ENCODE assay signal across 9 mouse cellular contexts in genomic region chrX:103356761-103357236, GRCm38 (mm10). TPM values are rescaled to one million over a fixed set of nuclear protein-coding genes. Genes with fewer than 3 reads are reported as not detected.
DNase-seq lines count a peak whose midpoint lies in the region; ATAC-seq and TF ChIP-seq lines count a peak whose summit lies in the region.
"Had no signal": no experiment of that assay in that cellular context is flagged by ENCODE, and none has a peak within 500 bp of the region (broad histone marks: within the 10 kb centered on the region; RNA-seq: fewer than 3 reads in every experiment).

No protein-coding gene starts in this region.

- peak overlapping the region; percentile 69 for H3K4me2 ChIP-seq in liver, embryonic 11.5 days

- whole genome bisulfite sequencing in hindbrain, embryonic 10.5 days, result 13% methylated on average over 24 of the region's 24 CpGs
- WGBS in liver, embryonic 11.5 days, result 8% methylated on average over 24 of the region's 24 CpGs

- peaks cover 90% of the 10 kb centered on the region for H3K27me3 ChIP-seq in hindbrain, embryonic 10.5 days (ENCODE audit: insufficient read depth, poor library complexity, severe bottlenecking)
- peaks cover 37% of the 10 kb centered on the region for H3K27me3 ChIP-seq in liver, embryonic 11.5 days (replicated peaks; ENCODE audit: control insufficient read depth, insufficient read depth, low read length)
- H3K27me3 ChIP-seq in splenic B cell, adult 2 months (ENCODE audit: control insufficient read depth, insufficient read depth, low read length, poor library complexity, severe bottlenecking), result no peaks in the 10 kb centered on the region

- H3K9me3 ChIP-seq in ES-E14 (ENCODE audit: control insufficient read depth, insufficient read depth, low read depth, low read length), result no peaks in the 10 kb centered on the region
- no peaks in the 10 kb centered on the region for H3K9me3 ChIP-seq in hindbrain, embryonic 10.5 days
- H3K9me3 ChIP-seq in liver, embryonic 11.5 days (ENCODE audit: control insufficient read depth, low read length), result no peaks in the 10 kb centered on the region

- in situ Hi-C loops in ES-E14 (cut with MboI; ENCODE audit: low sequenced_read_pairs in 2 of 2, unreplicated experiment in 2 of 2), result no loop called here

- peak overlapping the region; percentile 83 for H3K9ac ChIP-seq in ES-E14 (ENCODE audit: insufficient read depth, low read depth, low read length, poor library complexity, severe bottlenecking)
- peak overlapping the region; percentile 25; the same call in 1 of the 2 replicates for H3K9ac ChIP-seq in liver, embryonic 11.5 days (ENCODE audit: low read depth, low read length)

- peak overlapping the region; percentile 90 for H3K27ac ChIP-seq in layer of hippocampus, adult 2 months
- peak overlapping the region; percentile 20; the same call in 1 of the 2 replicates for H3K27ac ChIP-seq in ES-E14 (ENCODE audit: insufficient read depth, low read depth, low read length, poor library complexity, severe bottlenecking)
- peak overlapping the region; percentile 89 for H3K27ac ChIP-seq in hindbrain, embryonic 10.5 days
- no peak overlapping the region for H3K27ac ChIP-seq in liver, embryonic 11.5 days (ENCODE audit: low read depth, low read length)

- no peak for TF ChIP-seq CTCF in layer of hippocampus, adult 2 months (conservative IDR thresholded peaks at IDR 0.05)

- peak in 1 of 2 experiments; percentile 9 for DNase-seq in layer of hippocampus, adult 2 months (ENCODE audit: low spot score in 2 of 2)
- no peak for DNase-seq in layer of hippocampus, postnatal 14 days (ENCODE audit: low spot score in 2 of 2)
- DNase-seq in ES-E14 (ENCODE audit: low read depth, low spot score), result no peak
- peak; percentile 36 to 46 for DNase-seq in cerebellum, postnatal 25 days
- no peak for DNase-seq in hindbrain, embryonic 10.5 days (ENCODE audit: low spot score)
- DNase-seq in liver, embryonic 11.5 days (ENCODE audit: low spot score), result no peak
- DNase-seq in splenic B cell, adult 2 months (ENCODE audit: low read depth, low spot score), result peak; percentile 1

- no peaks in the 10 kb centered on the region for H3K4me1 ChIP-seq in ES-E14 (ENCODE audit: control insufficient read depth in 2 of 2, insufficient read depth in 2 of 2, low read length in 2 of 2, poor library complexity in 1 of 2)
- no peaks in the 10 kb centered on the region; the same call in 1 of the 2 replicates for H3K4me1 ChIP-seq in hindbrain, embryonic 10.5 days (replicated peaks)
- no peaks in the 10 kb centered on the region for H3K4me1 ChIP-seq in liver, embryonic 11.5 days (replicated peaks; ENCODE audit: control insufficient read depth, insufficient read depth, low read length)

- peak overlapping the region; percentile 65 for H3K4me3 ChIP-seq in layer of hippocampus, adult 2 months
- H3K4me3 ChIP-seq in ES-E14 (ENCODE audit: insufficient read depth in 1 of 2, low read depth in 1 of 2, low read length in 2 of 2, poor library complexity in 1 of 2, severe bottlenecking in 1 of 2), result peak overlapping the region; percentile 77 to 99
- peak overlapping the region; percentile 64 for H3K4me3 ChIP-seq in hindbrain, embryonic 10.5 days
- peak overlapping the region; percentile 57 for H3K4me3 ChIP-seq in liver, embryonic 11.5 days (ENCODE audit: low read depth, low read length)

- H3K36me3 ChIP-seq in ES-E14 (ENCODE audit: control insufficient read depth, insufficient read depth, low read length, poor library complexity, severe bottlenecking), result no peaks in the 10 kb centered on the region
- H3K36me3 ChIP-seq in hindbrain, embryonic 10.5 days, result no peaks in the 10 kb centered on the region
- H3K36me3 ChIP-seq in liver, embryonic 11.5 days (ENCODE audit: control insufficient read depth, insufficient read depth, low read length), result no peaks in the 10 kb centered on the region
- H3K36me3 ChIP-seq in splenic B cell, adult 2 months (ENCODE audit: control insufficient read depth, insufficient read depth, low read length, poor library complexity, severe bottlenecking), result no peaks in the 10 kb centered on the region

- no peak for ATAC-seq in liver, embryonic 11.5 days (replicated peaks; ENCODE audit: low FRiP score)
- ATAC-seq in megakaryocyte progenitor cell, adult 5-6 weeks (replicated peaks; ENCODE audit: poor library complexity), result no peak

TF ChIP-seq in ES-E14, 5 proteins besides CTCF, POLR2A, EP300 and RAD21:
- TF ChIP-seq ZNF384 (IDR thresholded peaks at IDR 0.05; ENCODE audit: low read depth, low read length) (no peak), HCFC1 (IDR thresholded peaks at IDR 0.05; ENCODE audit: borderline replicate concordance, insufficient read depth, low read length) (no peak), CHD2 (IDR thresholded peaks at IDR 0.05; ENCODE audit: low read depth, low read length) (no peak), MAFK (IDR thresholded peaks at IDR 0.05; ENCODE audit: insufficient read depth, low read depth, low read length) (no peak), ZC3H11A (IDR thresholded peaks at IDR 0.05; ENCODE audit: borderline replicate concordance, low read depth, low read length) (no peak)

RNA-seq across cellular contexts. Expression of gene Chic1, which starts 0.5 kb away (rescaled TPM):
- 10 to 100 TPM; 20.1 to 21.6 TPM for total RNA-seq in layer of hippocampus, adult 2 months (2021)
- total RNA-seq in layer of hippocampus, postnatal 14 days (2021), result 10 to 100 TPM; 11.9 to 12.4 TPM
- total RNA-seq in ES-E14 (2012; rRNA removed), result 10.8 and 13.2 TPM in 2 replicates
- polyA plus RNA-seq in hindbrain, embryonic 10.5 days (2016; fragmentation: Nextera tagmentation; extraction: Ambion mirVana), result 4.4 and 5.5 TPM in 2 replicates
- polyA plus RNA-seq in liver, embryonic 11.5 days (2014; fragmentation: Nextera tagmentation; extraction: Ambion mirVana), result 1.3 and 1.6 TPM in 2 replicates
- 0.12 TPM in 2 replicates for total RNA-seq in megakaryocyte progenitor cell, adult 5-6 weeks (2015)
- total RNA-seq in megakaryocyte progenitor cell, adult 5-6 weeks (2017), result 0.27 TPM in 1 of 2 replicates, not detected in the other

RNA-seq across cellular contexts. Expression of gene Cdx4, which starts 35.6 kb away (rescaled TPM):
- not detected for total RNA-seq in layer of hippocampus, adult 2 months (2021)
- total RNA-seq in layer of hippocampus, postnatal 14 days (2021), result not detected
- total RNA-seq in ES-E14 (2012; rRNA removed), result 0.31 and 0.32 TPM in 2 replicates
- polyA plus RNA-seq in hindbrain, embryonic 10.5 days (2016; fragmentation: Nextera tagmentation; extraction: Ambion mirVana), result not detected in 2 replicates
- polyA plus RNA-seq in liver, embryonic 11.5 days (2014; fragmentation: Nextera tagmentation; extraction: Ambion mirVana), result not detected in 2 replicates
- total RNA-seq in megakaryocyte progenitor cell, adult 5-6 weeks (2015), result not detected in 2 replicates
- total RNA-seq in megakaryocyte progenitor cell, adult 5-6 weeks (2017), result not detected in 2 replicates
- total RNA-seq: left cerebral cortex, adult 8-10 months had no signal

RNA-seq across cellular contexts. Expression of gene Tsx, which starts 57.5 kb away (rescaled TPM):
- total RNA-seq in layer of hippocampus, adult 2 months (2021), result not detected
- under 1 TPM in 1 of 2 experiments, not detected in 1; 0.50 TPM for total RNA-seq in layer of hippocampus, postnatal 14 days (2021)
- total RNA-seq in ES-E14 (2012; rRNA removed), result 3.0 and 4.3 TPM in 2 replicates
- 0.21 TPM in 1 of 2 replicates, not detected in the other for polyA plus RNA-seq in hindbrain, embryonic 10.5 days (2016; fragmentation: Nextera tagmentation; extraction: Ambion mirVana)
- polyA plus RNA-seq in liver, embryonic 11.5 days (2014; fragmentation: Nextera tagmentation; extraction: Ambion mirVana), result not detected in 2 replicates
- total RNA-seq in megakaryocyte progenitor cell, adult 5-6 weeks (2015), result not detected in 2 replicates
- total RNA-seq in megakaryocyte progenitor cell, adult 5-6 weeks (2017), result not detected in 2 replicates
- total RNA-seq: left cerebral cortex, adult 8-10 months had no signal

Comparison
In these comparisons a context has a peak if more than half of its experiments do, and no peak if none do; other contexts are left out.
1. DNase-seq: peak in cerebellum, postnatal 25 days (2 of 2) and splenic B cell, adult 2 months (single experiment); none in layer of hippocampus, postnatal 14 days (0 of 2), ES-E14 (single experiment), hindbrain, embryonic 10.5 days (single experiment) and liver, embryonic 11.5 days (single experiment).
2. Peak in every context shown above with its lines, with median percentiles within 50 percentile points of each other: H3K4me3 ChIP-seq.